Mouse (Mus musculus): ENCODE measurements around the gene Gpc4.

Gene Gpc4

DNA sequence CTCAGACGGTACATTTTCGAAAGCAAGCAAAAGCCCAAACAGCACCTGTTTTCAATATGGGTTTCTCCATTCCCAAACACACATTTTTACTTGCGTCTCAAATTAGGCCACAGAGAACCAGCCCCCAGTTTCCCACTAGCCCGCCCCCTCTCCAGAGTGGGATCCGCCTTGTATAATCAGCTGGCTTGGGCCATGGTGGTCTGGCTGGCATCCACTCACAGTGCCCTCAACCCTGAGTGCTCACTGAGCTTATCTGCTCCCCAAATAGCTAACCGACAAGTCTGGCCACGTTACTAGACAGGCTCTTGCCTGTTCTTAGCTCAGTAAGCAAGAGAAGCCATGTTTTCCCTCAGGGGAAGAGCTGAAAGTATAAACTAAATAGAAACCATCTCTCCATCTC lies 134.9 kb downstream of the Gpc4 start:
- in situ Hi-C loops (cut with MboI, MseI): no loop called here

DNA sequence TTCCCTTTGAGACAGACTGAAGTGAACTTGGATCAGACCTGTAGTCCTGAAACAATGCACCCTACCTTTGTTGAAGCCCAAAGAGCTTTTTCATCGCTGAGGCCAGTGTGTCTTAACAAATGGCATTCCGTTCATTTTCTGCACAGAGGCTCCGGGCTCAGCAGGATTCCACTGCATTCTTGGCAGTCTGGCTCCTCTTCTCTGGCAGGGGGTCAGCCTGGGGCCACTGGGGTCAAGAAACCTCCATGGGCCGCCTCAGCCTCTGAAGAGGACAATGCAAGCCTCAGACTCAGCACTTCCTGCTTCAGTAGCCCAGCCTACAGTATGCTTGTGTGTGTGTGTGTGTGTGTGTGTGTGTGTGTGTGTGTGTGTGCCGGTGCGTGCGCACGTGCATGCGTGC lies 147.4 kb downstream of the Gpc4 start:
- in situ Hi-C loops (cut with MboI, MseI): no loop called here
